Mouse (Mus musculus) T-helper 2 cell (primary cell): Measurements from ENCODE around the gene Mogs.

Experiments used
- in situ Hi-C: fragments of 300-600 bp; cut with MboI, MseI; formaldehyde crosslinking; loops from one replicate; pipeline ENCODE4 v1.15.1; 2025; ENCODE audit warnings: high pct_unique_total_duplicates

Mogs gene

DNA sequence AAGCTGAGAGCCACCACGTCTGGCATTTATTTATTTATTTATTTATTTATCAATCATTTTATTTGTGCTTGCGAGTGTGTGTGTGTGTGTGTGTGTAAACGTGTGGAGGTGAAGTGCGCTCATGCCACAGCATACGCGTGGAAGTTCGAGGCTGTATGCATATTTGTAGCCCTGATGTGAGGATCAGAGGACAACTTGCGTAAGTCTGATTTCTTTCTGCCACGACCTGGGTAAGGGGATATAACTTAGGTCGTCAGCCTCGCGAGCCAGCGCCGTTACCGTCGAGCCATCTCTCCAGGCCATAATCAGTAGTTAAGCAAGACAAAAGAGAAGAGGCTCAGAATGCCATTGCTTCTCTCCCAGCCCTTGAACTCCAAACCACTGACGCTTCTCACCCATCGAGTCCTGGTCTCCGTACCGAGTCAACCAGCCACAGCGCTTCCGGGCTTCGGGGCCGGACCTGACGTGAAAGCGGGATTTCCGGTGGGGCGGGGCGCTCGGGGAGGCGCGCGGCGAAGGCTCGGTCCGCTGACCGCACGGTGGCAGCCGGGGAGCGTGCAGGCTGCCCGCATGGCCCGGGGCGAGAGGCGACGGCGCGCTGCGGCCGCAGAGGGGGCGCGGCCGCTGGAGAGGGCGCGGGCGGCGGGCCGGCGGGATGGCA is at the start of gene Mogs:
Gene Mogs (plus strand): TSS at position 486 of the 661 bp plus-strand sequence.
- in situ Hi-C loops, result loop anchor here (5.0 kb wide), 1 partner anchor 38 kb away; the partner anchor contains the start of gene Pcgf1

DNA sequence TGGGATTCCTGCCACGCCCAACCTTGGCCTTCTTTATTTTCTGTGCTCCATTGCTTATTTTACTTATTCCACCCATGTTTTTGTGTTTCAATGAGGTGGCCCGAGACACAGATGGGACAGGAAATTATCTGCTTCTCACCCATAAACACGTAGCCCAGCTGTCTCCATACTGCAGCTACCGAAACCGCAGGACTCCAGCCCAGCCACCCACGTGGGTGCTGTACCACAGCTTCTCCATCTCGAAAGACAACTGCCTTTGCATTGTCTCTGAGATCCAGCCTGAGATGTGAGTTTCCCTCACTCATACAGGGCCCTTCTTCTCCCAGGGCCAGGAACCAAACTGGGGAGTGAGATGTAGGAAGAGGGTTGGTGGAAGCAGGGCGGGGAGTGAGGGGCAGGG is 49.3 kb upstream of the Mogs start:
- in situ Hi-C loops, result no loop called here

GRCm38 (mm10) chr6:83066441-83066840 is 48.9 kb upstream of the Mogs start:
- in situ Hi-C loops, result no loop called here

GRCm38 (mm10) chr6:83068221-83068620 is 47.1 kb upstream of the Mogs start:
- in situ Hi-C loops, result no loop called here

DNA sequence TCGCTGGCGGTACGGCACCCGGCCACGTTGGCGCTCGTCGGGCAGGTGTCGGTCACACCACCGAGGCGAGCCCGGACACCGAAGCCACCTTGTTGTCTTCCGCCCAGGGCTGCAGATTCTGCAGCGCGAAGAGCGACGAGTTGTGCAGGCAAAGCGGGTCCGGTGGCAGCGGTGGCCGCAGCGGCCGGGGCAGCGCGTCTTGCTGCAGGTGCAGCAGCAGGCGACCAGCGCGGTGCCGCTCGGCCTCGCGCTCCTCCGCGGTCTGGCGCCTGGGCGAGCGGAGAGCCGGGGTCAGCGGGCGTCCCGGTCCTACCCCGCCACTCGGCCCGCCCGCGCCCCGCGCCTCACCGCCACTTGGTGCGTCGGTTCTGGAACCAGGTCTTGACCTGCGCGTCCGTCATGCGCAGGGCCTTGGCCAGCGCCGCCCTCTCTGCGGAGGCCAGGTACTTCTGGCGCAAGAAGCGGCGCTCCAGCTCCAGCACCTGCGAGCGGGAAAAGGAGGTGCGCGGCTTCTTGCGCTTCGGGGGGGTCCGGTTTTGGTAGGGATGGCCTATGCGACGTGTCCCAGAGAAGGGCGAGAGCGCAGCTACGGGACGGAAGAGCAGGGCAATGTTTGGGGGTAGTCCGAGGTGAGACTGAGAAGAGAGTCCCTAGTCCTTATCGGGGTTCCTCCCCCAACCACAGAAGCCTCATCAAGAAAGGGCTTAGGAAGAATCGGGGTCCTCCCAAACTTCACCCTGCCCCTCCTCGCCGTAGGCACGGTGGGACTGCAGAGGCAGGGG is 46.4 kb upstream of the Mogs start:
- in situ Hi-C loops, result no loop called here

DNA sequence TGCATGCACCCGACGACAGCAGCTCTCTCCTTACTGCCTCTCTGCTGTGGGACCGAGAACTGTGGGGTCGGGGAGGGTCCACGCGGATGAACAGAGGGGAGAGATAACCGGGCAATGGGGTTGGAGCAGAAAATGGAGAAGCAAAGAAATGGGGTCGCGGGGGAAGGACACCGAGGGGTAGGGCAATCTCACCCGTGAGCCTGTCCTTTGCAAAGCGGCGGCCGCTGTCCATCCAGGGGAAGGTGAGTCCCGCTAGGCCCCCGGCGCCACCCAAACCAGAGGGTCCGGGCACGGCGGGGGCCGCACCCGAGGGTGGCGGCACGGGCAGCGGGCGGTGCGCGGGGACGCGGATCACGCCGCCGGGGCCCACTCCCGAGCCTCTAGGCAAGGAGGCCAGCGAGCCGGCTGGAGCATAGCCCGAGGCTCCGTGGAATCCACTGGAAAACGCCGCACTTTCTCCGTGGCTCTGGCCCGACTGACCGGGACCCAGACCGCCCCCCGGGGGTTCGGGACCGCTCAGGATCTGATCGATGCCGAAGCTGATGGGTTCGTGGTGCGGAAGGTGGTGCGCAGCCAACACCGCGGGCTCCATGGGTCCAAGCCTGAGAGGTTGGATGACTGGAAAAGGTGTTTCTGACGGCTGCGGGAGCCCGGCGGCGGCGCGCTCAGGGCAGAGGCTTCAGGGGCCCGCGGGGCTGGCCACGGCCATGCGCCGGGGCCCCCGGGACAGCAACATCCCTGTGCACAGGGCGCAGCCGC is 45.6 kb upstream of the Mogs start:
- in situ Hi-C loops, result no loop called here

GRCm38 (mm10) chr6:83070247-83070310 is 45.2 kb upstream of the Mogs start, which contains the start of gene Tlx2:
TSS of gene Tlx2 (minus strand) at chr6:83070293.
- in situ Hi-C loops, result no loop called here

DNA sequence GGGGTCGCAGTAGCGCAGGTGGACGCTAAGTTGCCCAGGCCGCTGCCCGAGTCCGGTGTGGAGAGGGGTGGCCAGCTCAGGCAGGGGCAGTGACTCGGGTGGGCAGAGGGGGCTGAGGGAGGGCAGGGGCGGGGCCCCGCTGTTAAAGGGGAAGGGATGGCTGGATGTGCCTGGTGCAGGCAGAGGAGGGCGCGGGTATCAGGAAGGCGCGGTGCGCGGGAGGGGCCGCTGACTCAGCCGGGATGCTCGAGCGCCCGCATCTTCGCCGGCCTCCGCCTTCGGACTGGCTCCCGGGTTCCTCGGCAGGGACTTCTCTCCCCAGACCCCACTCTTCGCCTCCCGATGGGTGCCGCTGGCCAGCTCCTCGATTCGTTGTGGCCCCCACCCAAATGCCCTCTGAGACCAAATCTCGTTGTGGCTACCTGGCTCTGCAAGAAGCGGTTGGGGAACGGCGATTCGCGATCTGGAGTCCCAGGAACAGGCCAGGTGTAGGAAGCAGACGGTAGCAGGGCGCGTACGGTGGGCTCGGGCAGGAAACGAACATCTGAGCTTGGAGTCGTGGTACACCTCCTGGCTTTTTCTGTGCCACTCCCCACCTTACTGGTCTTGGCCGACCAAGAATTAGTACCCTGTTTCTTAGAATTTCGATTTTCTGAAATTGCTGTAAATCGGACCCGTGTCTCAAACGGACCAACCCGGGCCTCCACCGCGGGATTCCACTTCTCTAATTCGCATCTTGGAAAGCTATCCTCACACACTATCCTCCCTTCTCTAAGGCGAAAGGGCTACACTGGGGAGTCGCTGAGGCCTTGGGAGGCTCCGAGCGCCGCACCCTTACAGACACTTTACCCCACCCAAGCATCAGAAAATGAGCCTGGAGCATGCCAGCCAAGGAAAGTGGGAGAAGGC is 44.7 kb upstream of the Mogs start:
- in situ Hi-C loops, result no loop called here

DNA sequence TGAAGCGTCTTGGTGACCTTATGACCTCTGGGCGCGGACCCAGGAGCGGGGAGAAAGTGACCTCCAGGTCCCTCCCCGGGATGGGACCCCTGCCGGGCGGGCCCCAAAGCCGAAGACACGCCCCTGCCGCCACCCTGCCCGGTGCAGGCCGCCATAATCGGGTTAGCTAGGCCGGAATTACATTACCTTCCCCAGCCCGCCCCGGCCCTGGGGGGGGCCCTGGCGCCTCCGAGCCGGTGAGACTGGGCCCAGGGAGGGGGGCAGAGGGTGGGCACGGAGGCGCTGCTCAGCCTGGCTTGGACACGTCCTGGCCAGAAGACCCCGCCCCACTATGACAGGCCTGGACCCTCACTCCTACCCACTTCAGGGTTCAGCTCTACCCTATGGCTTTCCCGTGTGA is 44.1 kb upstream of the Mogs start:
- in situ Hi-C loops, result no loop called here

DNA sequence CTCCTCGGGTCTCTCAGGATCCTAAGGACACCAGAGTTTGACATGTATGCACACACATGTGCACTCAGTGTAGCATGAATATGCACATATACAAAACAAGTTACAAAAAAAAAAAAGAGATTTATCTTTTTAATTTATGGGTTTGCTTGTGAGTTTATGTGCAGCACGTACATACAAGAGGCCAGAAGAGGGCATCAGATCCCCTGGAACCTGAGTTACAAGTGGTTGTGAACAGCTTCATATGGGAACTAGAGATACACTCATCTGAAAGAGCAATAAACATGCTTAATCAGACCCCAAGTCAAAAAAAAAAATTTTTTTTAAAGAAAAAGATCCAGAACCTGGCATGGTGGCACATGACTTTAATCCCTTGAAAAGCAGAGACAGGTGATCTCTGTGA is 40.3 kb upstream of the Mogs start:
- in situ Hi-C loops, result loop anchor here (5.0 kb wide), 1 partner anchor 42 kb away; the partner anchor contains the start of gene Mogs

DNA sequence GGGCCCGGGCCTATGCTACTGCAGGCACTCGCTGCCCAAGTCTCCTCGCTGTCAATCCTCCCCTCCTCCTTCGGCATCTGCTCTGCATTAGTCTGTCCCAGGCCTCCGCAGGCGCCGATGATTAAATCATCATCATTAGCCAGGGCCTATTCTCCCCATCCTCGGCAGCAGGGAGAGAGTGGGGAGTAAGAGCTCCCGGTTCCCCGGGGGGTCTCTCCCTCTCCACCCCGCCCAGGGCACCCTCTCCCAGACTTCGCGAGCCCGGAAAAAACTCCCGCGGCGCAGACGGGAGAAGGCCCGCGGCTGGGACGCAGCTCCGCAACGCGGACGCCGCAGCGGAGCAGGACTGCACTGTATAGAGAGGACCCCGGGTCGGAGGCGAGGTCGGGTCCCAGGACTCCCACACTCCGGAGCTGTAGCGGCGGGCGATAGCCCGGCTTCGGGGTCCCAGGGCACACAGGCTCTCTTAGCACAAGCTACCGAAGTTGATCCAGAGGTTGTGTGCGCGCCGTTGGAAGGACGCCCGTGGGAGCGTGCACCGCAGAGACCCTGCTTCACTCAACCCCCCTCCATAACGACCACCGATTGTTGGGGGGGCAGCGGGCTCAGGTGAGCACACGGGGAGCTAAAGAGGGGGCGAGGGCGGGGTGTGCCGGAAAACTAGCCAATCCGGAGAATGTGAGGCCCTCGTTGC is 37.5 kb upstream of the Mogs start, which contains the start of gene Pcgf1:
Gene Pcgf1 (plus strand): TSS at position 240 of the 694 bp plus-strand sequence.
- in situ Hi-C loops, result loop anchor here (5.0 kb wide), 1 partner anchor 40 kb away; the partner anchor contains the start of gene Mogs

GRCm38 (mm10) chr6:83078324-83078858 is 36.9 kb upstream of the Mogs start:
- in situ Hi-C loops, result loop anchor here (5.0 kb wide), 1 partner anchor 39 kb away; the partner anchor contains the start of gene Mogs

DNA sequence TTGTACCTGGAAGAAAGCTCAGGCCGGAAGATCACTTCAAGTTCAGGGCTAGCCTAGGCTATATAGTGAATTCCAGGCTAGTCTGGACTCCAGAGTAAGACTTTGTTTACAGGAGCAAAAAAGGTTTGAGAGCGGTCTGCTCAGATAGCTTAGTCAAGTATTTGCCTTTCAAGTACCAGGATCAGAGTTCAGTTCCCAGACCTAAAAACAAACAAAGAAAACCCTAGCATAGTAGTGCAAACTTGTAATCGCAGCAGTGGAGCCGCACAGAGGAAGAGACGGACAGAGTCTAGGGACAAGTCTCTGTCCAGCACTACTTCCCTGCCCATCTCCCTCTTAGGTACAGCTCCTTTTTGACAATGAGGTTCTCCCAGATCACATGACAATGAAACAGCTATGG is 35.1 kb upstream of the Mogs start:
- in situ Hi-C loops, result no loop called here

DNA sequence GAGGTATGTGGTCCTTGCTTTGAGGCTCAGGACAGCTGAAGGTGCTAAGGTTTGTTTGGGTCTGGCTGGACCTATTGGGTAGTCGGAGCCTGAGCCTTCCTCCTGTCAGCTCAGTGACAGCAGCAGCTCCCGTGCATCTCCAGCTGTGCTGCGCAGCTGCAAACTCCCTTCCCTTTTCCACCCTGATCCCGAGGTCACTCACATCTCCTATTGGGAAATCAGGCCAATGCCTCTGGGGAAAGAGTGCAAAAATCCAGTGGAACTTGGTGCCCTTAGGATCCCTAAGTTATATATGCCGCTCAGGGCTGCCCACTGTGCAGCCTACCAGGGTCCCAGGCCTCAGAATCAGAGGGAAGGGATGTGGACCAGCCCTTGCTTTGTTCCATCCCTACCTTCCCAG is 31.8 kb upstream of the Mogs start:
- in situ Hi-C loops, result no loop called here

DNA sequence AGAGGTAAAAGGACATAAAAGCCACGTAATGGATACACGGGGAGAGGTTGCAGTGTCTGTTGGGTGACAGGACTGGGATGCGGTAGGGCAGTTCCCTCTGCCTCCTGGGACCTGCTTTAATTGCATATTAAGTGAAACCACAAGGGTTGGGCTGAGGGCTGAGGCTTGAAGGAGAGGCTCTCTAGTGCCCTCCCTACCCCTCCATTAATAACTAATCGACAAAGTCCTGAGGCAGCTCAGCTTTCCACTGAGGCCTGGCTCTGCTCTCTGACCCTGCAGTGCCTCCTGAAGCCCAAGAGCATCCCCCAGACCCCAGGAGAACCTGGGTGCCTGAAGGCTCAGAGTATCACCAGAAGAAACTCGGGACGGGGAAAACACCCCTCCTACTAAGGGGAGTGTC is 30.8 kb upstream of the Mogs start:
- in situ Hi-C loops, result no loop called here

GRCm38 (mm10) chr6:83086121-83087035 is 28.9 kb upstream of the Mogs start, which contains the start of gene Lbx2:
TSS of gene Lbx2 (plus strand) at chr6:83086367.
- in situ Hi-C loops, result no loop called here

DNA sequence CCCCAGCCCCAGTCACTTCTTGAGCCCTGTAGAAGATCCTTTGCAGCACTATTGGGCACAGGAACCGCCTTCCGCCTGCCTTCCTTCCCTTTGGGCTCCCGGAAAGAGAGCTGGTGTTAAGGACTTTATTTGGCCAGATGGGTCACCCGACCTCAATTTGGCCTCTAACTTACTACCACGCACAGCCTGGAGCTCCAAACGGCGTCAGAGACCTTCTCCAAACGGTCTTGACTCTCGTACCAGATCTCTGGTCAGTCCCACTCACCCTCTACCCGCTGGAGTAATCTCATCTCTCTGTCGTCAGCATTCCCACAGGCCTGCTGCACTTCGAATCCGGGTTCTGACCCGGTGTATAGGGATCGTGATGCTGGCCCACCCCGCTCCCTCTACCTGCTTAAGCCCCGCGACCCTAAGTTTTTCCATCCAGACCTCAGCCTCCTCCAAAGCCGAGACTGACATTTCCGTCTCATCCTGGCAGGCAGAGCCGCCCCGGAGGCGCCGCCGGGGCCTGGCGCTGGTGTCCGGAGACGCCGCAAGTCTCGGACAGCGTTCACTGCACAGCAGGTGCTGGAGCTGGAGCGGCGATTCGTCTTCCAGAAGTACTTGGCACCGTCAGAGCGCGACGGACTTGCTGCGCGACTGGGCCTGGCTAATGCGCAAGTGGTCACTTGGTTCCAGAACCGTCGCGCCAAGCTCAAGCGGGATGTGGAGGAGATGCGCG is 27.9 kb upstream of the Mogs start:
- in situ Hi-C loops, result no loop called here

DNA sequence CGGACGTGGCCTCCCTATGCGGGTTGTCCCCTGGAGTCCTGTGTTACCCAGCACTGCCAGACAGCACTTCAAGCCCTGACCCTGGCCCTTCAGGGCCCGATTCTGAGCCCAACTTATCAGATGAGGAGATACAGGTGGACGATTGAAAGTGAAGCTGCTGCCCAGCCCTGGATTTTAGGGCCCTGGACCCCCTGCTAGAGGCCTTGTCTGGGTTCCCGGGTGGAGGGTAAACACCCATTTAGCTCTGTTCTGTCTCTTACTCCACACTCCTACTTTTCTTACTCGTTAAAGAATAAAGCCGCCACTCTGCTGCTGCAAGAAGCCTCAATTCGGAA is 27.4 kb upstream of the Mogs start:
- in situ Hi-C loops, result no loop called here
